Mouse (Mus musculus): ENCODE measurements around the gene Cdc42ep2.

Cdc42ep2 gene

DNA sequence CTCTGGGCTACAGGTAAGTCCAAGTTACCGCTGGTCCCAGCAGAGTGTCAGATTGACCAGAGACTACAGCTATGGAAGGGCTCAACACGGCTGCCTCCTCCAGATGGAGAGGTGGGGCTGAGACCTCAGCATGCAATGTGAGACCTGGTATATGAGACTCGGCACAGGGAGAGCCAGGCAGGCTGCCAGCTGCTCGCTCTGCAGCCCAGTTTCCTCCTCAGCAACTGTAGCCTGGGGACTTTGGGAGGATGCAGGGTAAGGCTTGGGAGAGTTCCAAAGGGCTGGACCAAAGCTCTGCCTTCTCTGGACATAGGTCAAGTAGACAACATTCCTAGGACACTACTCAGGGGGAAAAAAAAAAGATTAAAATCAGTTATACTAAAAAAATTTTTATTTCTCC lies 15.6 kb upstream of the Cdc42ep2 start:
- peak; percentile 87 to 91 for DNase-seq

- DNase-seq = no peak
Observed at GRCm38 (mm10) chr19:5939715-5940114, 15.1 kb upstream of the Cdc42ep2 start.

GRCm38 (mm10) chr19:5938516-5938915 lies 13.9 kb upstream of the Cdc42ep2 start:
- DNase-seq = no peak

GRCm38 (mm10) chr19:5937836-5938406 lies 13.3 kb upstream of the Cdc42ep2 start:
- DNase-seq = no peak

DNA sequence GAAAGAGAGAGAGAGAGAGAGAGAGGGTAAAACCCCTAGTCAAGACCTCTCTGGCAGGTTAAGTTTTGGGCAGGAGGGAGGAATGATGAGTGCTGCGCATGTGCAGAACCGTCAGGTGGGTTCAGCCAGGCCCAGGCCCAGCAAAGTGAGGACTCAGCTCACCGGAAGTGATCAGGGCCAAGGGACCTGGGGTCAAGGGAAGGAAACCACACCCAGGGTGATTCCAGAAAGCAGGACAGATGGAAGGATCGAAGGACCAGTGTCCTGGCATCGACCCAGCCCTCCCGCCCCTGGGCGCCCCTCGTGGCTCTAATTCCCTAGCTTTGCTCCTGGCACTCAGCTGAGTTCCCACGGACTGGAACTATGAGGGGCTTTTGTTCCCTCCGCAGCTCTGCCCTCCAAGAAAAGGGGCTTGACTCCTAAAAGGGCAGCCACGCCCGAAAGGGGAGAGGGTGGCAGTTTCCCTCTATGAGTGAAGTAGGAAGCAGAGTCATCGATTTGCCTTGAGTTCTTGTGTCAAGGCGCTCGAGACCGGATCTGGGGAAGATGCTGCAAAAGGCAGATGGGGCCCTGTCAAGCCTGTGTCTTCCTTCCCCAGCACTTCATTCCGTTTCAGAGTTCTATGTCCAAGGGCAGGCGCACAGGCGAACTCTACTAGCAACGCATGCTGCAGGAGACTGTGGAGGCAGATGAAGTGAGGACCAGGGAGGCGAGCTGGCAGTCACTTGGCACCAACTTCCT lies 12.6 kb upstream of the Cdc42ep2 start:
- no peak for DNase-seq

- DNase-seq = no peak
Observed at GRCm38 (mm10) chr19:5935691-5936090, 11.1 kb upstream of the Cdc42ep2 start.

DNA sequence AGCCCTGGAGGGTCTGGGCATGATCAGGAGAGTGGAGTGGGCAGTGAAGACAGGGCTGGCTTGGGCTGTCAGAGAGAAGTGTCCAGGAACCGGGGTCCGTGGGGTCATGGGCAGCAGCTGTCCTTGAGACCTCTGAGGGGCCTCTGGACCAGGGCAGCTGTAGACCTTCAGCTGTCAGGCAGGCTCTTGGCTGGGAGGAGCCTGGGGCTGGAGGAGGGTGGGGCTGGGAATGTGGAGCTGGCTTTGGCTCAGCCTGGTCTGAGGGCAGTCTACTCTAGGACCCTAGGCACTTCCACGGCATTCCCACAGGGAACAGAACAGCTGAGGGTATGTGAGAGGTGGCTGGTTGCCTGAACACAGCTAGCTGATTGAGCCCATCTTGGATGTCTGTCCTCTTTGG lies 10.7 kb upstream of the Cdc42ep2 start:
- no peak for DNase-seq

DNA sequence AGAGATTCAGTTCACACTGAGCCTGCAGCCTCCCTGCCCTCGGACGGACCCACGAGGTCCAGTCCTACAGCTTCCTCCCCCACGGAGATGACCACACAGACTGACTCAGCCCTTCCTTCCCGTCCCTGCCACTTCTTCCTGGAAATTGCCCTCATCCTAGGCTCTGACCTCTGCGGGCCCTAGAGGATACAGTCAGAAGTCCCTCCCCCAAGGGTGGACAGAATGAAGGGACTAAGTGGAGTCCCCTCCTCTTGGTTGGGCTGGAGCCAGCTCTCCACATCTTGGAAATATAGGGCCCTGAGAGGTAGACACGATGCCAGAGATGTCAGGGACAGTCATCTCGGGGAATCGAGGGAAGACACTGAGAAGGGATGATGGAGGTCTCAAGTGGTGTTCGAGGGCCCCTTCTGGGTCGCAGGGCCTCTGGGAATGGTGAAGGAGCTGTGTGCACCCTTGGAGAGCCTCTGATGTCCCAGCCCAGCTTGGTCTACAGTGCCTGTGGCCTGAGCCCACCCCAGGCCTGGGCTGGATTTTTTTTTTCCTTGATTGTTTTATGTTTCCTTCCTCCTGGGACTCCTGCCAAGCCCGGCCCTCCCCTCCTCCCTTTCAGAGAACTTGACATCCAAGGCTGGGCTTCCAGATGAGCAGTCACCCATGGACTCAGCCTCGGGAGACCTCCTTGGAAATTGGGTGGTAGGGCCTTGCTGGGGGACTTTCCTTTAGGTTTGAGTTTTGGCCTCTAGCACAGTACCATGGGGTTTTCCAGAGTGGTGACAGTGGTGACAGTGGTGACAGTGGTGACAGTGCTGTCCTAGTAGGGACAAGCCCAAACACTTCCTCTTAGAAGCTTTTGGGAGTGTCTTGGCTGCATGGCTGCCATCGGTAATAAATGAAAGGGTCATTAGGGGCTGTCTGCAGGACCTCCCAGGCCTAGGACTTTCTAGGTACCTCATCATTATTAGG lies 5.3 kb upstream of the Cdc42ep2 start:
- DNase-seq = peak; percentile 82 to 86

- no peak for DNase-seq
Observed at GRCm38 (mm10) chr19:5928546-5928945, 3.9 kb upstream of the Cdc42ep2 start.

GRCm38 (mm10) chr19:5928104-5928503 lies 3.5 kb upstream of the Cdc42ep2 start:
- DNase-seq = no peak

DNA sequence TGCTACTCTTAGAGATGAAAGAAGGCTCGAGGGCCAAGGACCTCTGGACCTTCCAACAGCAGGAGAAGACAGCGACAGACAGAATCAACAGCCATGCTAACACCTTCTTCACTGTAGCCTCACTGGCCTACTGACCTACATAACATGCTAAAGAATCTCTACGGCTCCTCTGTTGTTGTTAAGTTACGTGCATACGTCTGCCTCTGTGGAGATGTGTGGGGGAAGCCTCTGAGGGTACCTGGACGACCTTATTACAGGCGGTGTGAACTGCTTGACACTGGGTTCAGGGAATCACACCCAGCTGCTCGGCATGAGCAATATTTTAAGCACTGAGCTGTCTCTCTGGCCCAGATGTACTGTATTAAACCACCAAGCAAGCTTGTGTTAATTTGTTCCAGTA lies 2.9 kb upstream of the Cdc42ep2 start:
- no peak for DNase-seq

- no peak for DNase-seq
Observed at GRCm38 (mm10) chr19:5927026-5927425, 2.4 kb upstream of the Cdc42ep2 start.

GRCm38 (mm10) chr19:5925311-5925855 lies 767 bp upstream of the Cdc42ep2 start:
- no peak for DNase-seq

GRCm38 (mm10) chr19:5923990-5924712 lies 465 bp downstream of the Cdc42ep2 start:
- DNase-seq = peak; percentile 81 to 93

- no peak for DNase-seq
Observed at GRCm38 (mm10) chr19:5922963-5923362, 1.7 kb downstream of the Cdc42ep2 start.

GRCm38 (mm10) chr19:5922119-5922942 lies 2.3 kb downstream of the Cdc42ep2 start:
- DNase-seq = no peak

GRCm38 (mm10) chr19:5921715-5922114 lies 2.9 kb downstream of the Cdc42ep2 start:
- peak in 1 of 2 experiments; percentile 55 for DNase-seq

DNA sequence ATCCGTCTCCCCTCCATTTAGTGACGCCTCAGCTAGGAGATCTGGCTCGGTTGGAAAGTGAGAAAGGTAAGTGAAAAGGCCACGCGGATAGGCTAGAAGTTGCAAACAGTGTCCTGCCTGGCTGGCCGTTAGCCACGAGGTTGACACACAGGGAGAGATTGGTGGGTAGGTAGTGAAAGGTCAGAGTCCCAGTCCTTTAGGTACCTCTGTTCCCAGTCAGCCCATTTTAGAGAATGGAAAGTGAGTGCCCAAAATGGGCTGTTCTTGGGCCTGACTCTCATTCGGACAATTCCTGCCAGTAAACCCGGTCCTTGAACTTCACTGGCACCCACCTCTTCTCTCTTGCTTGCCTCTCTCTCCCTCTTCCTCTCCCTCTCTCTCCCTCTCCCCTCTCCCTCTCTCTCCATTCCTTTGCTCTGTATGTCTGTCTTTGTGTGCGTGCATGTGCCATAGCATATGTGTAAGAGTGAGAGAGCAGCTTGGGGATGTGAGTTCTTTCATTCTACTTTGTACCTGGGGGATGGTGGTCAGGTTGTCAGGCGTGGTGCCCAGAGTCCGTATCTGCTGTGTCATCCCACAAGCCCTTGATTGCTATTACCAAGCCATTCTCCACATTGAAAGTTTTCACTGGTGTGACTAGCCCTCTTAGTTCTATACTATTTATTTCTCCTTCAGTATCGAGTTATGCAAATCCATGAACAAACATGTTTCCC lies 11.5 kb downstream of the Cdc42ep2 start, which contains the start of gene Dpf2:
TSS of gene Dpf2 (minus strand) at position 4 of the 713 bp plus-strand sequence.
- no peak for DNase-seq

DNA sequence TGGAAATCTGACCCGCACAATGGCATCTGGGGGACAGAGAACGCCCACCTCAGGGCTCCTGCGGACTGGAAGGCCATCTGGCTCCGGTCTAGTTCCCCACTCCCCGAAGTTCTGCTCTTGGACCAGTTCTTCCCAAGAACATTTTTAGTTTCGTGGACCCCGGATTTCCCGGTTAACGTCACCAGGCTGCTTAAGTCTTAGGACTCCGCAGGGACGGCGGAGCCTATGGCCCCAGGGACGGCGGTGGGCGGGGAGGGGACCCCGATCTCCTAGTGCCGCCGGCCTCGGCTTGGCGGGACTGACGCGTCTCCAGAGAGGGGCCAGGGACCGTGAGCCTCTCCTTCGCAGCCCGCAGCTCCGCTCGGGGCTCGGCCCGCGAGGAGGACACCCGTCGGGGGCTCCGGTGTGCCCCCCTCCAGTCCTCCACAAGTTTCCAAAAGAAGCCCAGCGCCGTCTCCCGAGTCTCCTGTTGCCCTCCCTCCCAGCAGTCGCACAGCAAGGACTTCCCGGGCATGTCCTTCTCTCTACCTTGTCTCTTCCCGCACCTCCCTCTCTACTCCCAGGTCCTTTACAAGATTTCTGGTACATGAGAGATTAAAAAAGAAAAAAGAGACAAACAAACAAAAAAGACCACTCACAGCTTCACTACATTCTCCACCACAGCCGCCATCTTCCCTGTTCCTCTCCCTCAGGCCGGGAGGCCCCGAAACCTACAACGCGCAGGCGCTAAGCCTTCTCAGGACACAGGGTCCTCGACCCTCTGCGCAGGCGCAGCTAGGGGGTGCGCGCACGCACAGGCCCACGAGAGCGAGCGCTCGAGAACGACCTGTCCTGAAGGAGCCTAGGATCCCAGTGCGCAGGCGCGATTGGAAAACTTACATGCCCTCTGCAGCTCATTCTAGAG lies 12.3 kb downstream of the Cdc42ep2 start:
- peak; percentile 99 for DNase-seq
